Mouse (Mus musculus) small intestine, adult 10 weeks (tissue): ENCODE measurements around the gene Cops2. TPM values are rescaled to one million over a fixed set of nuclear protein-coding genes. Genes with fewer than 3 reads are reported as not detected.

Source experiments
- polyA plus RNA-seq: library from polyadenylated mRNA; stranded (reverse); fragments of 350-450 nt; fragmentation: Illumina TruSeq; extraction: RNeasy Lipid Tissue Mini Kit (QIAGEN cat#74804); gene quantifications from one replicate; pipeline ENCODE4 v1.2.3, GENCODE M21; 2014; ENCODE audit warnings: low replicate concordance

The Cops2 gene
- polyA plus RNA-seq = 310 TPM

GRCm38 (mm10) chr2:125858521-125859280 is at the start of gene Cops2, which contains the start of gene Galk2:
TSS of gene Cops2 (minus strand) at chr2:125859139.
TSS of gene Galk2 (plus strand) at chr2:125859109.

DNA sequence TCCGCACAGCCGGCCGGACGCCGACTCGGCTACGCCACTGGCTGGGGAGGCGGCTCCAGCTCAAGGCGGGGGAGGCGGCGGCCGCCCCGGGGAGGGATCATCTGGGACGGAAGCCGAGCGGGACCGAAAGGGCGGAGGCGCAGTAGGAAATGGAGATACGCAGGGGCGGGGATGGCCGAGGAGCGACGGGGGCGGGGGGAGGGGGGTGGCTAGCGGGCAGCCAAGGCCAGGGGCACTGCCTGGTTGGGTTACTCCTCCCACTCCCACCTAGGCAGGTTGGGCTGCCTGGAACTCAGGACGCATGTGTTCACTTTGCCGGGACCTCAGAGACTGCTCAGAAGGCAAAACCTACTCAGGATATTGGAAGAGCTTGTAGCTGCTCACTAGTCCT is 76.2 kb downstream of the Cops2 start, which contains the start of gene Secisbp2l:
Gene Secisbp2l (minus strand): TSS at position 152 of the 391 bp plus-strand sequence.

Other genes with a start within 250 kb of the Cops2 start
- gene Cep152, start 234.0 kb downstream of the Cops2 start, polyA plus RNA-seq = 1.7 TPM
- 85.8 TPM for gene Eid1, start 186.0 kb downstream of the Cops2 start, polyA plus RNA-seq
- 0.41 TPM for gene Shc4, start 135.0 kb downstream of the Cops2 start, polyA plus RNA-seq
- 70.8 TPM for gene Secisbp2l, start 76.3 kb downstream of the Cops2 start, polyA plus RNA-seq
- gene Galk2, start within 50 bp of the Cops2 start, polyA plus RNA-seq = 92.2 TPM
- 13.5 TPM for gene Fgf7, start 175.5 kb upstream of the Cops2 start, polyA plus RNA-seq